Mouse (Mus musculus) lung, adult 10 weeks (tissue): Measurements from ENCODE around the gene Rab33a. TPM values are rescaled to one million over a fixed set of nuclear protein-coding genes. Genes with fewer than 3 reads are reported as not detected.

Experiments used
- polyA plus RNA-seq: library from polyadenylated mRNA; stranded (reverse); fragments of 350-450 nt; fragmentation: Illumina TruSeq; extraction: RNeasy Lipid Tissue Mini Kit (QIAGEN cat#74804); gene quantifications from one replicate; pipeline ENCODE4 v1.2.3, GENCODE M21; 2014; ENCODE audit warnings: low read depth, low replicate concordance; ENCODE audit not compliant: insufficient read depth

Gene Rab33a
- polyA plus RNA-seq = 0.84 TPM

GRCm38 (mm10) chrX:48518808-48519548 lies at the start of gene Rab33a:
Rab33a (plus strand) TSS chrX:48519285.

DNA sequence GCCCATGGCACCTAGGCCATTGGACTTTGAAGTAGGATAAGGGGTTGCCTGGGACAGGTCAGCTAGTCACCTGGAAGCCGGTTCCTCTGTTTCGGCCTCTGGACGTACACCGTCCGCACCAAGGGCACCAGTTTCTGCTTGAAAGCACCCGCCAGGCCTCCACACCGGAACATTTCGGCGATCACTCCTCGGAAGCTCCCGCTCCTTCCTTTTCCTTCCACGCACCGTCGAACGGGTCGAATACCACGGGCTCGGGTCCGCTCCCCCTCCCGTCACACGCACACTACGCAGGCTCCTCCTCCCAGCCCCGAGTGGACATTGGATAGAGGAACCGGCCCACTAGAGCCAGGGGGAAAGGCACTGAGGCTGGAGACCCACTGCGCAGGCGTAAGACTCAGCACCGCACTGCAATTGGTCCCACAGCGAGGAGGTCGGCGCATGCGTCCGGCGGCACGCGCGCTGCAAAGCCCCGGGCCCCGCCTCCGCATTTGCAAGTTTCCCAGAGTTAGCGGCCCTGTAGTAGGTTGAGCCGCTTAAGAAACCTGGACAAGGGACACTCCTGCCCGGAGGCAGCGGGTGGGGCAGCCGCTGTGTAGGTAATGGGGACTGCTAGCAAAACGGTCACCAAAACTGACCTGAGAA lies 5.8 kb upstream of the Rab33a start, which contains the start of gene Aifm1:
Aifm1 (minus strand) TSS at position 398 of the 642 bp plus-strand sequence.

Other genes with a start within 250 kb of the Rab33a start
- 1.5 TPM for gene Bcorl1, start 177.9 kb upstream of the Rab33a start, polyA plus RNA-seq
- 6.3 TPM for gene Elf4, start 56.2 kb upstream of the Rab33a start, polyA plus RNA-seq
- gene Aifm1, start 5.7 kb upstream of the Rab33a start, polyA plus RNA-seq = 17.2 TPM
- gene Zfp280c, start 75.2 kb downstream of the Rab33a start, polyA plus RNA-seq = 2.2 TPM
- 7.5 TPM for gene Slc25a14, start 104.1 kb downstream of the Rab33a start, polyA plus RNA-seq
- not detected for gene Gpr119, start 155.2 kb downstream of the Rab33a start, polyA plus RNA-seq
- gene Rbmx2, start 175.7 kb downstream of the Rab33a start, polyA plus RNA-seq = 5.8 TPM